Mouse (Mus musculus) embryo, embryonic 10 days (tissue): ENCODE results near the gene Gk.
A peak's percentile ranks its signal among the peaks of the same experiment; 100 is the strongest.

Source experiments
- DNase-seq: peaks from one replicate; pipeline ENCODE4 v3.0.0-alpha.2; 2015; ENCODE audit warnings: low spot score

The Gk gene

GRCm38 (mm10) chrX:85776544-85777087, at the start of gene Gk:
Gene Gk (minus strand): TSS chrX:85776819.
- DNase-seq = peak; percentile 91

DNA sequence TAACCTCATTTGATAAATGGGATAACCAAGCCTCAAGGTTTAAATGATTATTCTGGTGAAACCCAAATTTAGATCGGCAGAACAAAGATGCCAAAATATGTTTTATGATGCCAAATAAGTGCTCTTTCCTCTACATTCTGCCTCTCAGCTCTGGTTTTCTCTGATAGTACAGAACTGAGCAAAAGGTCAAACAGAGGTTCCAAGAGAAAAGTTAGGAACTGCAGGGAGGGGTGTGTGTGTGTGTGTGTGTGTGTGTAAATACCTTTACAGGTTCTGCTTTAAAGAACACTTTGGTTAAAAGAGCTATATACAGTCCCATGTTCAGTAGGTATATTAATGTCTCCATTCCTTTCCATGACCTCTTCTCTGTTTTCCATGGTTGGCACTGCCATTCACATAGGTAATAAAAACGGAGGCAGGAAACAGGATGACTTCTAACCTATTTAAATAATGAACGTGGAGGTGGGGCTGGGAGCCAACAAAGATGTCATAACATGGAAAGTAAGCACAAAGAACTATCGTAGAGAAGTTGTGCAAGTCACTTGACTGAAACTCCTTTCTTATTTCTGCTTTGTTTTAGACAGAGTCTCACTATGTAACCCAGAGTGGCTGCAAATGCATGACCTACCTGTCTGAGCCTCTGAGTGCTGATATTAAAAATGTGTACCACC, 28.2 kb upstream of the Gk start:
- DNase-seq = no peak

DNA sequence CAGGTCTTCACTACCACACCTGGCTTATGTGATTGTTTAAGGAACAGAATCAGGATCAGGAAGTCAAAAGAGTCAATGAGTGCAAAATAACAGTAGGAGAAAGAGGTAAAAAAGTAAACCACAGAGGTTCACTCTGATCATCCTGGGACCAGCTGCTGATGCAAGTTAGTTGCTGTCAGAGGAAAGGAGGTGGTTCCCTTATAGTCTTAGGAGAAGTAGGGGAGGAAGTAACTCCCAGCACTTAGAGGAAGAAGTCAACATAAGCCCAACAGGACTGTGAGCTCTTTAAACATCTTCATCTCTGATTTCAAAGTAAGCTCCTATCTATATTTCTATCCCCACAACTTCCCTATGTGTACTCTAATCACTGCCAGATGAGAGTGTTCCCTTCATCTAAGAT, 26.4 kb upstream of the Gk start:
- no peak for DNase-seq

GRCm38 (mm10) chrX:85797449-85797848, 20.8 kb upstream of the Gk start:
- no peak for DNase-seq

DNA sequence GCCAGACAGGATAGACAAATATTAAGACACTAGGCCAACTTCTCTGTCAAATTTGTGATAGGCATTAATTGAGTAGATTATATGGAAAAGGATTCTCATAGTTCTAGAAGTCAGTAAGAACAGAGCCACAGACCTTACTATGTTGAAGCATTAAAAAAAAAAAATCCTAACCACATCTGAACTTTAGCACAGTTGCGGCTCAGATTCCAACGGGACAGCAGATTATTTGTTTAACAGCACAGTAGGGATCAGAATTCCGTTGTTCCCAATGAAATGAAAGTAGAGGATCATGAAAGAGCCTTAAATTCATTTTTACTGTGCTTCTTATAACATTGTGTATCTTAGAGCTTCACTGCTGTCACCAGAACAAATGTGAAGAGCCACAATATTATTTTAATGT, 1.7 kb upstream of the Gk start:
- no peak for DNase-seq

DNA sequence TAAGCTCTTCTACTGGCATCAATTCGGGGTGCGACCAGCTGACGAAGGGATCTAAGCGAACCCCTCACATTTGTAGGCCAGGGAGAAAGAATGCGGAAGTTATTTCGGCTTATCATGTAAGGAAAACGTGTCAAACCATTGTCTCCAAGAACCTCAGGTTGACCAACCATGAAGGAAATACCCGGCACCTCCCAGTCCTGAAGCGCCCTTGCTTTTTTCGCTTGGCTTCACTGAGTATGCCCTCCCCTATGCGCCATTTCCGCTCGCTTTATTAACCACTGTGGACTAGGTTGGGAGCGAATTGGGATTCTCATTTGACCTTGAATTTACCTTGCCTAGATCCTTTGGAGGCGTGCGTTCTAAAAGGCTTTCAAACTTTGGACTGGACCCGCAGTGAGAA, 522 bp upstream of the Gk start:
- DNase-seq = peak; percentile 60

GRCm38 (mm10) chrX:85775879-85776543, 608 bp downstream of the Gk start:
- peak; percentile 27 for DNase-seq

DNA sequence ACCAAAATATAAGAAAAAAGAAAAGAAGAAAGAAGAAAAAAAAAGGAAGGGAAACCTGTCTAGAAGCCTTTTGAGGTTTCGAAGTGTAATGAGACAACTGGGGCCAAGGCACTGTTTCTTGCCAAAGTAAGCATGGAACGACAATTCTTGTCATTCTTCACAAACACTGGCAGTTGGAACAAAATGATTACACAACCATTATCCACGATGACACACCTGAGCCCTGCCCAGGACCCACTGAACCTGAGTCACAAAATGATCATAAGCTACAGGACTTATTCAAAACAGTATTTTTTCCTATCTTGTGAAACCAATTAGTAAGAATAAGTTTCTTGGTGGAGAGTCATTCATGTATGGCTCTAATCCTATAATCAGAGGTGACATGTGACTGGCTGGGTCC, 5.3 kb downstream of the Gk start:
- no peak for DNase-seq

- DNase-seq = no peak
Measured at GRCm38 (mm10) chrX:85770747-85771146, 5.9 kb downstream of the Gk start.

GRCm38 (mm10) chrX:85768578-85768977, 8.0 kb downstream of the Gk start:
- no peak for DNase-seq

DNA sequence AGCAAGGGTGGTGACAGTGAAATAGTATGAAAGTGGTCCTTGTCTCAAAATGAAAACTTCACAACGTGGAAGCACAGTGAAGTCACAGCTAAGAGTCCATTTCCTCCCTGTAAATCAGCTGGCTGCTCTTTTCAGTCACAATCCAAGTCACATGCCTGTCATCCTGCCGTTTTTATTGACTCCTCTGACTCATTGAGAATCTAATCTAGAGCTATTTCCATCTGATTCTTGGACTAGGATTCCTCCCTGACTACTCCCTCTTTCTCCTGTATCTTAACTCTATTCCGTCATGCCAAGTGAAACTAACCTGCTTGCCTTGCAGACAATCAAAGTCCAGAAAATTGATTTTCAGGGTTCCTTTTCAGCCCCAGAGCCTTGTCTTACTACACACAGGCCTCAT, 20.6 kb downstream of the Gk start:
- DNase-seq = no peak

DNA sequence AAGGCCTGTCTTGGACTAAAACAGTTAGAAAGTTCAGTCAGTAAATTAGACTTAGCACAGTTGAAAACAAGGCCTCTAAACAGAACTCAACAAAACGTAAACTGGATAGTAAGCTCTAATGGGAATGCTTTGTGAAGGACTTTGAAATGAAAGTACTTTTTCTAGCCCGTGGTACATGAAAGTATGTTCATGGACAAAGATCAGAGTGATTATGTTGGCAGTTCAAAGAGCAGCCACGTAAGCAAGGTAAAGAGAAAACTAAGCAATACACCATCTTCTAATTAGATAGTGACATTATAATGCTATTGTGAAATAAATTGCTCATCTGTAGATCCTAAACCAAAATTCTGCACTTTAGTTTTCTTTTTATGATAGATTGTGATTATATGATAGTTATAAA, 32.8 kb downstream of the Gk start:
- no peak for DNase-seq

DNA sequence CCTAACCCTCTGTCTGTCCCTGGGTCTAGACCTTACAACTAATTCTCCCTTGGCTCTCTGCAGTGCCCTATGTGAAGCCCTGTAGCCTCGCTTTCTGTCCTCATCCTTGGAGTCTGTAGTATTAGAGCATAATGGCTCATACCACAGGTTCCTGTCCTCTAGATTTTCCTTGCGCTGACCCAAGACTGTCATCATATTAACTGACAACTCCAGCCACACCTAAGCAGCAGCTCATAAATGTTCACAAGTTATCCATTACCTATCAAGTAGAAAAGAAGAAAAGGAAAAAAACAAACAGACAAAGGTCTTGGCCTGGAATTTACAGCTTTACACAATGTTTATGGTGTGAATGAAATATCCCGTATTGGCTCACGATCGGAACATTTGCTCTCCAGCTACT, 43.4 kb downstream of the Gk start:
- DNase-seq = no peak

GRCm38 (mm10) chrX:85731133-85731938, 45.3 kb downstream of the Gk start:
- DNase-seq = no peak

GRCm38 (mm10) chrX:85721226-85721625, 55.4 kb downstream of the Gk start:
- DNase-seq = no peak

GRCm38 (mm10) chrX:85710399-85710798, 66.2 kb downstream of the Gk start:
- DNase-seq = no peak

GRCm38 (mm10) chrX:85705715-85706114, 70.9 kb downstream of the Gk start:
- DNase-seq = no peak

GRCm38 (mm10) chrX:85683723-85684122, 92.9 kb downstream of the Gk start:
- DNase-seq = no peak

DNA sequence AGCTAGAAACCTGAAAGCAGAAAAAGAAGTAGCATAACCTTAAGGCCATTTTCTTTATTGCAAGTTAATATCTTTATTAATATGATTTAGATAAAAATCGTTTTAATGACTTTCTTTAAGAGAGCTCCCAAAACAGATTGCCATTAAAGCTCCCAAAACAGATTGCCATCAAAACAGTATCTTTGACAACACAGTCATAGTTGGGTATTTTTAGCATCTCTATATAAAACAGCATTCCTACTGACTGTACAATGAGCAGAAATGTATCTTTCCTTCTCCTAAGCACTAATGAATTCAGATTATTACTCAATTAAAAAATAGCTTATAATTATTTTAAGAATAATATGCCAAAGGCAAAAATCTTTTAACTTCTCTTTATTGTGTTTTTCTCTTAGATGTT, 94.5 kb downstream of the Gk start:
- no peak for DNase-seq

DNA sequence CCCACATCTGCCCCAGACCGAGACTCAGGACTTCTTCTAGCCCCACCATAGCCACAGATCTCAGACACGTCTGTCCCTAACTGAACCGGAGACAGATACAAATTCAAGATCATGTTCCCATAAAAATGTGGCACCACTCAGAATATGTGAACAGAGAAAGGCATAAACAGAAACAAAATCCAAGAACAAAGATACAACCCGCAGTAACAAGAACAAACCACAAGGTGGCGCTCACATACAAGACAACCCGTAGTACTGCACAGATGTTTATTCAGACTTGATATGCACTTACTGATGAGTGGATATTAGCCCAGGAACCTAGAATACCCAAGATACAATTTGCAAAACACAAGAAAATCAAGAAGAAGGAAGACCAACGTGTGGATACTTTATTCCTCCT, 99.8 kb downstream of the Gk start:
- DNase-seq = peak; percentile 43
